Mouse (Mus musculus): Measurements from ENCODE around the gene Tex52.
"Not testable (repeated sequence)": the region's sequence is repeated elsewhere in the genome, so short reads cannot be mapped to it uniquely, and the experiment has no call there.

The Tex52 gene

GRCm38 (mm10) chr6:128375192-128375591, at the start of gene Tex52, which contains the start of gene Gm44596:
TSS of gene Tex52 (plus strand) at chr6:128375456.
TSS of gene Gm44596 (plus strand) at chr6:128375503.
- no peak for DNase-seq

- peak; percentile 80 for DNase-seq
Measured at GRCm38 (mm10) chr6:128334397-128335124, 40.7 kb upstream of the Tex52 start.

GRCm38 (mm10) chr6:128337467-128337866, 37.8 kb upstream of the Tex52 start:
- DNase-seq, result no peak

GRCm38 (mm10) chr6:128338876-128339275, 36.4 kb upstream of the Tex52 start:
- no peak for DNase-seq

GRCm38 (mm10) chr6:128341956-128342723, 33.1 kb upstream of the Tex52 start:
- DNase-seq, result no peak

GRCm38 (mm10) chr6:128345623-128346022, 29.6 kb upstream of the Tex52 start:
- no peak for DNase-seq

- DNase-seq, result no peak
Measured at GRCm38 (mm10) chr6:128346782-128347181, 28.5 kb upstream of the Tex52 start.

GRCm38 (mm10) chr6:128349711-128350110, 25.5 kb upstream of the Tex52 start:
- peak; percentile 12 for DNase-seq

GRCm38 (mm10) chr6:128354140-128354539, 21.1 kb upstream of the Tex52 start:
- DNase-seq, result no peak

- peak; percentile 42 for DNase-seq
Measured at GRCm38 (mm10) chr6:128355201-128355681, 20.0 kb upstream of the Tex52 start.

GRCm38 (mm10) chr6:128355726-128356416, 19.4 kb upstream of the Tex52 start, which contains the start of gene Tulp3:
TSS of gene Tulp3 (minus strand) at chr6:128355851.
- peak; percentile 99 for DNase-seq

GRCm38 (mm10) chr6:128358999-128359398, 16.3 kb upstream of the Tex52 start:
- DNase-seq, result peak; percentile 69

GRCm38 (mm10) chr6:128361901-128362300, 13.4 kb upstream of the Tex52 start:
- no peak for DNase-seq

GRCm38 (mm10) chr6:128362381-128363006, 12.8 kb upstream of the Tex52 start, which contains the start of the genes Rhno1 and Foxm1:
TSS of gene Rhno1 (minus strand) at chr6:128362911.
TSS of gene Foxm1 (plus strand) at chr6:128362967.
- peak; percentile 84 for DNase-seq

- DNase-seq, result no peak
Measured at GRCm38 (mm10) chr6:128363007-128363825, 12.0 kb upstream of the Tex52 start.

GRCm38 (mm10) chr6:128364721-128365120, 10.5 kb upstream of the Tex52 start:
- no peak for DNase-seq

- DNase-seq, result no peak
Measured at GRCm38 (mm10) chr6:128366466-128366865, 8.8 kb upstream of the Tex52 start.

GRCm38 (mm10) chr6:128370040-128370439, 5.2 kb upstream of the Tex52 start:
- DNase-seq, result no peak

GRCm38 (mm10) chr6:128376371-128377085, 1.3 kb downstream of the Tex52 start:
- no peak for DNase-seq

GRCm38 (mm10) chr6:128379636-128380035, 4.4 kb downstream of the Tex52 start:
- no peak for DNase-seq

- not testable (repeated sequence) for DNase-seq
Measured at GRCm38 (mm10) chr6:128380594-128381167, 5.4 kb downstream of the Tex52 start.

Data from right cerebral cortex, postnatal 14 days (tissue).